Comparison of ENCODE assay signal across 13 mouse cellular contexts in the genomic region with DNA sequence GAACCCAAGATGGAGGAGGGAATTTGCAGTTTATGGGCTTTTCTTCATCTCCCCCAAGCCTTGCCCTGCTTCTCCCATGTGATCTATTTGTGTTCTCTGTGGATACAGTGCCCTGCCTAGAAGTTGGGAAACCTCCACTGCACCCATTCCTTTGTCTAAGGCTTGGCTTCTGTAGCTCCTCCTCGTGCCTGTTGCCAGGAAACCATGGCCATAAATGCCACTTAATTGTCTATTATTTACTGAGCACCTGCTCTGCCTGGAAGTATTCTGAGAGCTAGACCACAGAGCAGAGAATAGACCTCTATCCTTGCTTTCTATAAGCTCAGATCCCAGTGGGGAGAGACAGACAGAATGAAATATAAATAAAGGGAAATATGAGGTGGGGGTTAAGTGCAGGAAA.
DNase-seq lines count a peak whose midpoint lies in the region; ATAC-seq lines count a peak whose summit lies in the region.
"Had no signal": no experiment of that assay in that cellular context is flagged by ENCODE, and none has a peak within 500 bp of the region (broad histone marks: within the 10 kb centered on the region; RNA-seq: fewer than 3 reads in every experiment).

No protein-coding gene starts in this region.

- H3K4me2 ChIP-seq in midbrain, embryonic 12.5 days (replicated peaks) = no peak overlapping the region
- no peak overlapping the region for H3K4me2 ChIP-seq in midbrain, embryonic 13.5 days (replicated peaks)
- H3K4me2 ChIP-seq in stomach, embryonic 16.5 days (ENCODE audit: low read depth, low read length) = no peak overlapping the region
- H3K4me2 ChIP-seq: embryonic facial prominence, embryonic 13.5 days; liver, embryonic 11.5 days had no signal

- peaks cover 10% of the 10 kb centered on the region for H3K4me1 ChIP-seq in midbrain, embryonic 12.5 days
- peaks cover 17% of the 10 kb centered on the region for H3K4me1 ChIP-seq in midbrain, embryonic 10.5 days
- H3K4me1 ChIP-seq in hindbrain, embryonic 10.5 days (replicated peaks) = peaks cover 16% of the 10 kb centered on the region
- H3K4me1 ChIP-seq in midbrain, embryonic 13.5 days (replicated peaks) = peaks cover 9% of the 10 kb centered on the region; the same call in 1 of the 2 replicates
- peaks cover 11% of the 10 kb centered on the region for H3K4me1 ChIP-seq in stomach, embryonic 16.5 days (ENCODE audit: control insufficient read depth, insufficient read depth, low read length)

- no peaks in the 10 kb centered on the region for H3K36me3 ChIP-seq in midbrain, embryonic 12.5 days
- no peaks in the 10 kb centered on the region for H3K36me3 ChIP-seq in midbrain, embryonic 10.5 days
- no peaks in the 10 kb centered on the region for H3K36me3 ChIP-seq in hindbrain, embryonic 10.5 days
- H3K36me3 ChIP-seq in midbrain, embryonic 13.5 days = no peaks in the 10 kb centered on the region
- H3K36me3 ChIP-seq in stomach, embryonic 16.5 days (ENCODE audit: control insufficient read depth, insufficient read depth, low read length) = no peaks in the 10 kb centered on the region
- H3K36me3 ChIP-seq: embryonic facial prominence, embryonic 13.5 days had no signal

- no peaks in the 10 kb centered on the region for H3K27me3 ChIP-seq in midbrain, embryonic 12.5 days
- H3K27me3 ChIP-seq in midbrain, embryonic 10.5 days (ENCODE audit: low read depth, poor library complexity, severe bottlenecking) = no peaks in the 10 kb centered on the region
- no peaks in the 10 kb centered on the region for H3K27me3 ChIP-seq in hindbrain, embryonic 10.5 days (ENCODE audit: insufficient read depth, poor library complexity, severe bottlenecking)
- H3K27me3 ChIP-seq in midbrain, embryonic 13.5 days = no peaks in the 10 kb centered on the region
- H3K27me3 ChIP-seq in stomach, embryonic 16.5 days (ENCODE audit: control insufficient read depth, insufficient read depth, low read length) = no peaks in the 10 kb centered on the region
- H3K27me3 ChIP-seq: embryonic facial prominence, embryonic 13.5 days had no signal

- H3K9me3 ChIP-seq in midbrain, embryonic 12.5 days = no peaks in the 10 kb centered on the region
- no peaks in the 10 kb centered on the region for H3K9me3 ChIP-seq in midbrain, embryonic 10.5 days (replicated peaks)
- H3K9me3 ChIP-seq in hindbrain, embryonic 10.5 days = no peaks in the 10 kb centered on the region
- no peaks in the 10 kb centered on the region for H3K9me3 ChIP-seq in midbrain, embryonic 13.5 days
- H3K9me3 ChIP-seq in stomach, embryonic 16.5 days (replicated peaks; ENCODE audit: control insufficient read depth, low read length) = no peaks in the 10 kb centered on the region
- H3K9me3 ChIP-seq: embryonic facial prominence, embryonic 13.5 days had no signal

- no peak for DNase-seq in midbrain, embryonic 10.5 days (ENCODE audit: low spot score)
- no peak for DNase-seq in hindbrain, embryonic 10.5 days (ENCODE audit: low spot score)
- DNase-seq in right cerebral cortex, postnatal 10 days (ENCODE audit: low spot score in 2 of 2) = no peak
- no peak for DNase-seq in liver
- DNase-seq in T-cell, adult 2 months (ENCODE audit: low spot score) = no peak
- DNase-seq: adrenal gland, postnatal 14 days; cerebellum, adult 11 months; thymus, postnatal 25 days had no signal

- WGBS in midbrain, embryonic 12.5 days = 14% methylated on average over 1 of the region's 1 CpGs
- 11% methylated on average over 1 of the region's 1 CpGs for WGBS in midbrain, embryonic 10.5 days
- 21% methylated on average over 1 of the region's 1 CpGs for WGBS in hindbrain, embryonic 10.5 days
- WGBS in midbrain, embryonic 13.5 days = 3% methylated on average over 1 of the region's 1 CpGs
- 9% methylated on average over 1 of the region's 1 CpGs for WGBS in stomach, embryonic 16.5 days

- peak; percentile 49; the same call in 1 of the 2 replicates for ATAC-seq in midbrain, embryonic 12.5 days (ENCODE audit: low FRiP score, low read depth)
- ATAC-seq in midbrain, embryonic 13.5 days = peak; percentile 73; the same call in 1 of the 2 replicates
- ATAC-seq in stomach, embryonic 16.5 days (ENCODE audit: insufficient read depth, low FRiP score) = peak; percentile 66; the same call in 1 of the 2 replicates

- H3K9ac ChIP-seq in midbrain, embryonic 12.5 days (replicated peaks) = no peak overlapping the region
- H3K9ac ChIP-seq in midbrain, embryonic 13.5 days (replicated peaks) = no peak overlapping the region
- no peak overlapping the region for H3K9ac ChIP-seq in stomach, embryonic 16.5 days (ENCODE audit: low read length)
- H3K9ac ChIP-seq: embryonic facial prominence, embryonic 13.5 days had no signal

- no peak overlapping the region for H3K27ac ChIP-seq in midbrain, embryonic 12.5 days (replicated peaks)
- no peak overlapping the region; the same call in 1 of the 2 replicates for H3K27ac ChIP-seq in midbrain, embryonic 10.5 days (replicated peaks)
- H3K27ac ChIP-seq in hindbrain, embryonic 10.5 days = 0 out of 2 replicates have a peak overlapping the region, but pooled peaks have one; percentile 0
- H3K27ac ChIP-seq in midbrain, embryonic 13.5 days = no peak overlapping the region
- no peak overlapping the region for H3K27ac ChIP-seq in stomach, embryonic 16.5 days (ENCODE audit: low read length)
- H3K27ac ChIP-seq: embryonic facial prominence, embryonic 13.5 days had no signal

- no peak overlapping the region for H3K4me3 ChIP-seq in midbrain, embryonic 12.5 days
- H3K4me3 ChIP-seq in midbrain, embryonic 10.5 days = no peak overlapping the region
- no peak overlapping the region for H3K4me3 ChIP-seq in hindbrain, embryonic 10.5 days
- H3K4me3 ChIP-seq in midbrain, embryonic 13.5 days (replicated peaks) = no peak overlapping the region
- H3K4me3 ChIP-seq in stomach, embryonic 16.5 days (replicated peaks; ENCODE audit: low read length) = no peak overlapping the region
- H3K4me3 ChIP-seq: embryonic facial prominence, embryonic 13.5 days had no signal
